Mouse (Mus musculus) lung, postnatal 36 days (tissue): ENCODE results near the gene Ankrd33.

Source experiments
- DNase-seq: peaks from one replicate; pipeline ENCODE4 v3.0.0; 2022; ENCODE audit warnings: mixed read lengths

Gene Ankrd33

DNA sequence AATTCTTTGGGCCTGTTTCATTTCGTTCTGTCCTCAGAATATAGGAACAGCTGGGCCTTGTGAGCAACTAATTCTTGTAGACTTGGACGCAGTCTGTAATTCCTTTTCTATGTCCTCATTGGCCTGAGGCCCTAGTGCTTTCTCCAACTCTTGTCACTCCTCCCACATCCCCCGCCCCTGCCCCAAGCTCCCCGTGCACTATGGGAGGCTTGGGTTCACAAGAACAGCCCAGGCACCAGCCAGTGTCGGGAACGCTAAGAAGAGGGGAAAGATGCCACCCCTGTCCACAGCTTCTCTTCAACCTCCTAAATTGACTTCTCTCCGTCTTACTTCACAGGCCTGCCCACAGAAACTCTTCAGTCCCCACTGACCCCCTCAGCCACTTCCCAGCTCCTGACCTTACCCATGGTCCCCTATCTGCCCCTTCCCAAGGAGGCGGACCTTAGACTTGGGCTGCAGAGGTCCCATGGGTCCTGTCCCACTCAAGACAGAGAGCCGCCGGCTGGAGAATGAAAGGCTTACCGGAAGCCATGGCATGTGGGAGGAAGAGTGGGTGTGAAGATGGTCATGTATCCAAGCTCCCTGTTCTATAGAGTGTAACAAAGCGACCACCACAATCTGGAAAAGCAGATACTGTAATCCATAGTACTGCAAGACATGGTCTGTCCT is 11.5 kb downstream of the Ankrd33 start:
- DNase-seq: peak; percentile 72

DNA sequence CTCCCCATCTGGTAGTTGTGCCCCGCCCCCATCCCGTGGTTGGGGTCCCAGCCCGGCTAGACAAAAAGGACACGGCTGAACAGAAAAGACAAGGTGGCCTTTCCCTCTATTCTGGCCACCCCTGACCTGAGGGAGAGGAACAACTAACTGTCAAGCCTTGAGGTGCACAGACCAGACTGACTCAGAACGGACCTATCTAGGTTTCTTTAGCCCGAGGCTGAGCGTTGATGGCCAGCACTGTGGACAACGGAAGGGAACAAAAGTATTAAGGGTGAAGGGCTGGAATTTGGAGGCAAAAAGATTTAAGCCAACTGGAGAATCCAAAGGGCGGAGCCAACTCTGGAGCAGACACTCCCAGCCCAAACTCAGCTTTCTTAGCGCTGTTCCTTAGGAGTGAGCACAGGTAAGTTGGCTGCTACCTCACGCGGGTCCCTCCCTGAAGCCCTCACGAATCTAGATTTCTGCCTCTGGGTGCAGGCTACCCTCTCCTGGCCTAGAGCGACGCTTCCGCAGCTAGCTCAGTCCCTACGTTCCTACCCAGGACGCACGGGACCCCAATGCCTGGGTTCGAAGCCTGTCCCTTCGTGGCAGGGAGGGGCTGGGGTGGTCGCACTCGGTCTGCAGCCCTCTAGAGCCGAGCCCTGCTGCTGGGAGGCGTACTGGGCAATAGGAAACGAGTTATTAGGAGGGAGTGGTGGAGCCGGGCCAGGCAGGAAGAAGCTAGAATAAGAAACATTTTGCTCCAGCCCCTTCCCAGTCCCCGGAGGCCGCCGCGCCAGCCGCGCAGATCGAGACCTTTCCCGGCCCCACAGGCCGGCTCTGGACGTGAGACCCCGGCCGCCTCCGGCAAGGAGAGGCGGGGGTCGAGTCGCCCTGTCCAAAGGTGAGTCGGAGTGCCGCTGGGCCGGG is 12.9 kb downstream of the Ankrd33 start, which contains the start of gene Acvrl1:
Acvrl1 (plus strand) TSS at position 342 of the 909 bp plus-strand sequence.
- peak; percentile 80 for DNase-seq

DNA sequence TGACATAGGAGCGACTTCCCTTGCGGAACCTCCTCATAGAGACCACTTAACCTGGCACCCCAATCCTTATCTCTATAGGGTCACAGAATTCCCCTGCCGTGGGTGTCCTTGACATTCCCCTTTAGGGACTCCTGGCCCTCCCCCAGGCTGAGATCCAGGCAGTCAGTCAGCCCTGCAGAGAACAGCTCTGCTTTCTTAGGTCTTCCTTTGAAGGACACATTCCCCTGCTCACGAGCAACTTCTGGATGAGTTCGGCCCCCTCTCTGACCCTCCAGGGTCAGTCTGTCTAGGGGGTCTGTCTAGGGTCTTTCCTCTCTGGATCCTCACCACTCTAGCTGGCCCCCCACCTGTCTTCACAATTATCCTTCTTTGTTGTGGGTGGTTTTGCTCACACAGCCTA is 13.9 kb downstream of the Ankrd33 start:
- DNase-seq: no peak

DNA sequence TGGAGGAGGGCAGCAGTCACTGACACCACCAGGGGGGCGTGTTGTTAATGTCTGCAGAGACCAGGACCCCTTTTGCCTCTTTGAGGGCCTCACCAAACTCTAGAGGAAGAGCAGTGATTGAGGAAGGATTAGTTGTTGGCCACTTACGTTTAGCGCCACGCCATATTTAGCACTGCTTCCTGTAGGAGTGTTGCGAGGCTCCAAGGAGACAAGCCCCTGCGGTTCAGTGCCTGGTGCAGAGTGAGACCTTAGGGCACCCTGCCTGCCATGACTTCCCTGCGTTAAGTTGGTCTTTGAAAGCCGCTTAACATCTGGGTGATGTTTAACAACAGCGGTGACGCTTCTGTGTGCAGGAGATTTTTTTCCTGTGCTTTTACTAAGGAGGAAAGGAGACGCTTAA is 15.9 kb downstream of the Ankrd33 start:
- no peak for DNase-seq

DNA sequence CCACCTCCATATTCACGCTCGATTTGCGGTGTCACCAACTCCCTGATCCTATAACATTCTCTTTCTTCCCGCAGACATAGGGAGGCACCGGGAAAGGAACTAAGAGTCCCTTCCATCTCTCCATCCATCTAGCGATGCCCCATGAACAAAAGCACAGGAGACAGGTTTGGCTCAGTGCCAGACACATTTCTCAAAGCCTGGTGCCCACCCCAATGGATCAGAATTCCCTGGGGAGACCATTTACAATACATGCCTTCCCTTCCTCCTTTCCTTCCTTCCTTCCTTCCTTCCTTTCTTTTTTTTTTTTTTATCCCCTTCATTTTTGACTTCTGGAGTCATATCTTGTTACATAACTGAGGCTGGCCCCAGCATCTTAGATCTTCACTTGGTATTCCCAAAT is 16.5 kb downstream of the Ankrd33 start:
- DNase-seq: no peak

DNA sequence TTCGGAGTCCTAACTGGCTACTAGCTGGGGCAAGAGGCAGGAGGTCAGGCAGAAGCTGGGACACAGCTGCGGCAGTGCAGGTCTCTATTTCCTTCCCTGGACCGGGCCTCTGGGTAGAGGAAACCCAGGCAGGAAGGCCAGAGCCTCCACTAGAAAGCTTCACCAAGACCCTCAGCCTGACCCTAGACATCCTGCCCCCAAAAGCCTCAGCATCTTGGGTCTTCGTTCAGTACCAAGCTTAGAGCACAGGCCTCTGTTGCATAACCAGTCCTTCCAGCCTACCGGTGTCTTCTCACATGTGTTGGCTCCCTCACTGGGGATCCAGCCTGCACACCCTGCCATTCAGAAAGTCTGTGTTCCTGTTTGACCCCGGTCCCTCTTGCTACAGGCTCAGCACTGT is 17.2 kb downstream of the Ankrd33 start:
- no peak for DNase-seq

DNA sequence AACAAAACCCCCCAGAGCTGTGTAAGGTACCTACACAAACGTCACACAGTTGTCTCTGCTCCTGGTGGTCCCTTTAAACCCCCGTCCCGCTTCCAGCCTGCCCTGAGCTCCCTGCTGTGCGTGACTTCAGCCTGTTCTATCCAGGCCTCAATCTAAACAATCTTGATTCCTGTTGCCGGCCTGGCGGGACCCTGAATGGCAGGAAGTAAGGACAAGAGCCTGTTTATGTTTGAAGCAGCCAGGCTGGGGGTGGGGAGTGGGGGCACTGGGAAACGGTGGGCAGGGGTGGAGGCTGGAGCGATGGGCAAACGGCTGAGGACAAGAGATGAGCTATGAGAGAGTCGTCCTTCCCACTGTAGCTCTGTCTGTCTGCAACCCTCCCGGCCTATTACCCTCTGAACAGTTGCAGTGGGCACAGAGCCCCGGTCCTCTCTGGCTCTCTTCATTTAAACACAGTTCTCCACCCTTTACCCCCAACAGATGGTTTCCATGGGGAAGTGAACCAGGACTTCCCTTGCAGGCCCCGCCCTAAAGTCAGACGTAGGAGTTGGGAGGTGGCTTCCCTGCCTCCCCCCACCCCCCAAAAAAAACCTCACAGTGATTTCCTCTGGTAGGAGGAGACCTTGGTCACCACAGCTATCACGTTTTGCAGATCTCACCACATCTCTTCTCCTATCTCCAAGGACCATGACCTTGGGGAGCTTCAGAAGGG is 18.6 kb downstream of the Ankrd33 start:
- DNase-seq: peak; percentile 90

DNA sequence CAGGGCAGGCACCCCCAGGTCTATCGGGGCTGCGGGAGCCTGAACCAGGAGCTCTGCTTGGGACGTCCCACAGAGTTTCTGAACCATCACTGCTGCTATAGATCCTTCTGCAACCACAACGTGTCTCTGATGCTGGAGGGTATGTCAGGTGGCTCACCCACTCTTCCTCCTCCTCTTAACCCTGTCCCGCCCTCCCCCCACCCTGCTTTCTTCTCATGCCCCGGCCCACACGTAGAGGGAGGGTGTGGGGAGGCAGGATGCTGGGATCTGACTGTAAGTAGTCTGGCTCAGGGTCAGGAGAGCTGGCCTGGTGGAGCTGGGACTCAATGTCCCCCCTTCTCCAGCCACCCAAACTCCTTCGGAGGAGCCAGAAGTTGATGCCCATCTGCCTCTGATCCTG is 19.9 kb downstream of the Ankrd33 start:
- no peak for DNase-seq

DNA sequence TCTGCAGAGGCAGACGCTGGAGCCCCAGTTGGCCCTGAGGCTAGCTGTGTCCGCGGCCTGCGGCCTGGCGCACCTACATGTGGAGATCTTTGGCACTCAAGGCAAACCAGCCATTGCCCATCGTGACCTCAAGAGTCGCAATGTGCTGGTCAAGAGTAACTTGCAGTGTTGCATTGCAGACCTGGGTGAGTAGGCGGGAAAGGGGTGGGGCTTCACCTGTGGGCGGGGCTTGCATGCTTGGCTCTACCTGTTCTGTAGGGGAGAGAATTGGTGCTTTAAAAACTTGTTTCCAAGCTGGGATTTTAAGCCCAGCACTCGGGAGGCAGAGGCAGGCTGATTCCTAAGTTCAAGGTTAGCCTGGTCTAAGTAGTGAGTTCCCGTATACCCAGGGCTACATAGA is 21.9 kb downstream of the Ankrd33 start:
- no peak for DNase-seq

DNA sequence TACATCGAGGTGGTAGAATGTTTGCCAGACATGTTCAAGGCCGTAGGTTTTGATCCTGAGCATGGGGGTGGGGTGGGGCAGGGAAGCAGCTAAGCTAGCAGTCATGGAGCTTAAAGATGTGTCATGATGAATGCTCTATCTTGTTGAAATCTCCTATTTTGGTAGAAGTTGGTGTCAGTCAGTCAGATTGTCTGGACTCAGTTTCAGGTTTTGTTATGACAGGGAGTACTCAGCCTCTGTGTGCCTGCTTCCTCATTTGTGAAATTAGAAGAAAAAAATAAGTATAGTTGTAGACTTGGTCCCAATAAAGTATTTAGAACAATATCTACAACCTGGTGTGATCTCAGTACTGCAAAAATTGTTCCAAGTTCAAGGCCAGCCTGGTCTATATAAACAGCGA is 23.1 kb downstream of the Ankrd33 start:
- no peak for DNase-seq

DNA sequence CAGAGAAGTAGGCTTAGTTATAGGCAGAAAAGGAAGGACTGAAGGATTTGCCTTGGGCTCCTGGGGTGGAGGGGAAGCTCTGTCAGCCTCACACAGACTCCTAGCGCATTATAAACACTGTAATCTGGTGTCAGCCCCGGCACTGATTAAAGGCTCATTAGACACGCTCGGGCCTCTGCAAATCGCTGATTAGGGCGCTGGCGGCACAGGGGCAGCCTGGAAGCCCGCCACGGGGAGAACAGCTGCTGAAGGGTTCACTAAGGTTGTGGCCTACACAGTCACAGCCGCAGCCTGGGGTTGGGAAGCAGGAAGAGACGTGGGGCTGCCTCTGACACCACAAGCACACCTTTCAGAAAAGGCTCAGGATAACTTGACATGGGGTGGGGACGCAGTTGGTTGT is 24.3 kb downstream of the Ankrd33 start:
- DNase-seq: no peak

DNA sequence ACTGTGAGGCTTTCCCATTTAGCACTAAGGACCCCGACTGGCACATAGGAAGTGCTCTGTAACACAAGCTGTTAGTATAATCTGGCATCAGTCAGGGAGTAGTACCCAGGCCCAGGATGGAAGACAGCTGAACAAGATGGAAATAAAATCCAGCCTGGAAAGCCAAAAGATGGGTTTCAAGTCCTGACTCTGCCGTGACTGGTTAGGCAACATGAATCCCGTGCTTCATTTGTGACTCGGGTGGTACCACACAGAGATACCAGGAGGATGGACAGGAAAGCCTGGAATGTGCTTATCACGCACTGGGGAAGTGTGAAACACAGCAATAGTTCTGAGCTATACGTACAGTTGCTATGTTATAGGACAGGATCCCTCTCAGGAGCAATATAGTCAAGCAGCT is 25.0 kb downstream of the Ankrd33 start:
- no peak for DNase-seq

DNA sequence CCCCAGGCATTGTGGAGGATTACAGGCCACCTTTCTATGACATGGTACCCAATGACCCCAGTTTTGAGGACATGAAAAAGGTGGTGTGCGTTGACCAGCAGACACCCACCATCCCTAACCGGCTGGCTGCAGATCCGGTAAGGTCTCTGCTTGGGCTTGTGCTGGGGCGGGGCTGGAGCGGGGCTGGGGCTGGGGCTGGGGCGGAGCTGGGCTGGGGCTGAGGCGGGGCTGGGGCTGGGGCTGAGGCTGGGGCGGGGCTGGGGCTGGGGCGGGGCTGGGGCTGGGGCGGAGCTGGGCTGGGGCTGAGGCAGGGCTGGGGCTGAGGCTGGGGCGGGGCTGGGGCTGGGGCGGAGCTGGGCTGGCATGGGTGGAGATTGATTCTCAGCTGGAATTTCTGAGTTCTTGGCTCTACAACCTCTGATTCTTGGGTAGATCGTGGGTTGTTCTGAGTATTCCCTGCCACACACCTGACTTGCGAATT is 25.5 kb downstream of the Ankrd33 start:
- DNase-seq: peak; percentile 71

DNA sequence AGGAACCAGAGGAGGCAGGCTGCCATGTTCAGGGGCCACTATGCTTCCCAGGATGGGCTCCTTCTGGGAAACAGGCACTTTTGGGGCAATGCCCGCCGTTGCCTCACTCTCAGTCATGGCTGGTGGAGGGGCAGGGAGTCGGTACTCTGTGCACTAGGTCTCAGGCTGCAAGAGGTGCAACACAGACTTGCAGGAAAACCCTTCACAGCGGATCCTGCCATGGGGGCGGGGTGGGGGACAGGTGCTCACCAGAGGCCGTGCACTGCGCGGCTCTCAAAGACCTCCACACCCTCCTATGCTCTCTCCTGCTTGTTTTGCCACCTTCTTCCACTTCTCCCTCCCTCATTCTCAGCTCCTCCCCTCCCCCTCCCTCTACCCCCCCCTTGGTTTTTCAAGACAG is 27.1 kb downstream of the Ankrd33 start:
- DNase-seq: no peak

DNA sequence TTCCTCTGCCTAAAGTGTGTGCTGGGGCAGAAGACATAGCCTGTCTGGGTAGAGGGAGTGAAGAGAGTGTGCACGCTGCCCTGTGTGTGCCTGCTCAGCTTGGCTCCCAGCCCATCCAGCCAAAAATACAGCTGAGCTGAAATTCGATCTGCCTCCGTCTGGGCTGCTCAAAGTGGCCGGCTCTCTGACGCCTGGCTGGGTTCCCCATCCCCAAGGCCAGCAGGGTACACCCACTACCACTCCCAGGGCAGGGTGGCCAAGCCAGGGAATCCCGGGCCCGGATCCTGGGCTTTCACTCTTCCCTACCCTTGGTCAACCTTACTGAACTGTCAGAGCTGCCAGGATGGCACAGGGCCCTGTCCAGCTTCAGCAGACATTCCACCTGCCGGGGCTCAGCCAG is 27.9 kb downstream of the Ankrd33 start:
- DNase-seq: no peak

DNA sequence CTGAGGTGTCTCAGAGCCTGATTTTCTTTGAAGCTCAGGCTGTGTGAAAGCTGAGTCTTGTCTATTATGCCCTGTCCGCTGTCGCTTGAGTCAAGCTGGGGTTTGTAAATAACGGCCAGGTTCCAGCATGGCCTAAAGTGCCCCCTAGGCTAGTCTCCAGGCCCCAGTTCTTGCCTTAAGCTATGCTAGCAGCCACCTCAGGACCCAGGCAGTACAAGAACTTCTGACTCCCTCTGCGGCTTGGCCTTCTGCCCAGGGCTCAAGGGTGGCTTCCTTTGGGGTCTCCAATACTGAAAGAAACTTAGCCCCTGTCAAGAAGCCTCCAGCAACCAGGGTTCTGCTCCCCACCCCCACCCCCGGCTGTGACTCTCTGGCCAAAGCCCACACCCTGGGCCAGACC is 28.6 kb downstream of the Ankrd33 start:
- no peak for DNase-seq

DNA sequence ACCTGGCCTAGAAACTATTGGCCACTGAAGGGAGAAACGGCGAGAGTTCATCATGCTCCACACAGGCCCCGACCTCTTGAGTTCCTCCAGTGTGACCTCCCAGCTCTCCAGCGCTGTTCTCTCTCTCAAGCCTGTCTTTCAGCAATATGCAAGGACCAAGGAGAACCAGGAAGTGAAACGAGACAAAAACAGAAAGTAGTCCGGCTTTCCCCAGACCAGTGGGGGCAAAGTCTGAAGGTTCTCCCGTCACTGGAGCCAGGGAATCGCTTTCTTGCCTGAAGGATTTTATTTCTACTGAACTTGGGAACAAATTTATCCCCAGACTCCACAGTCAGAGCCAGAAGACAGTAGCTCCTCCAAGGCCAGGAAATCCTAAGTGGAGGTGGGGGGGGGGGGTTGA is 29.2 kb downstream of the Ankrd33 start:
- DNase-seq: no peak

DNA sequence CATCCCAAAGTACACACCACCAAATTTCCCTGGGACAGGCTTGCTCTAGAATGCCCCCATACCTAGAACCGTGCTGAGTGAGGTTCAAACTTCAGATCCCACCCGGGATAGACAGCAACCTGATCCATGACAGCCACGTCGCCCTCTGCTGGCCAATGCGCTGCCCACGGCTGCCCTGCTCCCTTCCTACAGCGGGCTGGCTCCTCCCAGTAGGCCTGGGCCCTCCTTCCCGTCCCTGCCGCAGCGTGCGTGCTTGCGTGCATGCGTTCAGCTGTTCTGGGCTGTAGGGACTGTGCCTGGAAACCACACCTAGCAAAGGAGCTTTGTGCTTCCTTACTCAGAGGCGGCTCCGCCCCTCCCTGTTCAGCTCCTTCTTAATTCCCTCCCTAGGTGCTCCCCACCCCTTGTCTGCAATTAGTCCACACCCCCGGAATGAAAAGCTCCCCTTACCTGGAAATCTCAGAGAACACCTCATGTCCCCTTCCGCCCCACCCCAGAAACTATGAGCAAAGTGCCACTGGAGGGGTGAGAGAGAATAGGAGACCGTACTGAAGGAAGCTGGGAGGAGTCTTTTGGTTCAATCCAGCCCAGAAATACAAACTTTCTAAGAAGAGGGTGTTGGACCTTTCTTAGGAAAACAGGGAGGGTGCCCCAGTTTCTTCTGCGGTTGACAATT is 30.0 kb downstream of the Ankrd33 start:
- DNase-seq: peak; percentile 99

DNA sequence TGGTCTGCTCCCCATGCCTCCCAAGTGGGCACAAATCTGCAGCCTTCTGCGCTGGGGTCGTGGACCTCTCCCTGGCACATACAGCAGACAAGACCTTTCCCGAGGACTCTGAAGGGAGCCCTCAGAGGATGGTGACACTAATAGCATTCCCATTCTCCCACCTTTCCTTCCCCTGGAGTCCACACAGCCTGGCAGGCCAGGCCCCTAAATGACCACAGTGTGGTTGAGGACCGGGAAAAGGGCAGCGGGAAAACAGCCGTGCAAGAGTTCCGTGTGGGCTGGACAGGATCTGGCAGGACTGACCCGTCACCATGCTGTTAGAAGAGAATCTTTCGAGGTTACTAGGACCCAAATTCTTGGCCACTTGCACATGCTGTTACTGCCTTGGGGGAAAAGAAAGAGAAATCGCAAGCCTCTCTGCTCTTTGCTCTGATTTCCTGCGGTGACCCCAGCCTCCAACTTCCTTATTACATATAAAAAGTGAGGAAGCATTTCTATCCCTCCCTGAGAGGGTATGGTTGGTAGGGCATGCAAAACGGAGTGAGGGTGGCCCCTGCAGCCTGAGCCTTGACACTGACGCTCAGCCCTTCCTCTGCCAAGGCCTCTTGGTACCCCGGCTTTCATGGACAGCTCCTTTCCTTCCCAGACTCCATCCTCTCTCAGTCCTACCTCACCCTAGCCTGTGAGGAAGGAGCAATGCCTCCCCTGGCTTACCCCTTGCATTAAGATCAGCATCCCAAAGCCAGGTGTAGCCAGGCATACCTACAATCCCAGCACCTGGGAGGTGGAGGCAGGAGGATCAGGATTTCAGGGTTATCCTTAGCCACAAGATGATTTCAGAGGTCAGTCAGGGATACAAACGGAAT is 30.8 kb downstream of the Ankrd33 start:
- peak; percentile 58 for DNase-seq

DNA sequence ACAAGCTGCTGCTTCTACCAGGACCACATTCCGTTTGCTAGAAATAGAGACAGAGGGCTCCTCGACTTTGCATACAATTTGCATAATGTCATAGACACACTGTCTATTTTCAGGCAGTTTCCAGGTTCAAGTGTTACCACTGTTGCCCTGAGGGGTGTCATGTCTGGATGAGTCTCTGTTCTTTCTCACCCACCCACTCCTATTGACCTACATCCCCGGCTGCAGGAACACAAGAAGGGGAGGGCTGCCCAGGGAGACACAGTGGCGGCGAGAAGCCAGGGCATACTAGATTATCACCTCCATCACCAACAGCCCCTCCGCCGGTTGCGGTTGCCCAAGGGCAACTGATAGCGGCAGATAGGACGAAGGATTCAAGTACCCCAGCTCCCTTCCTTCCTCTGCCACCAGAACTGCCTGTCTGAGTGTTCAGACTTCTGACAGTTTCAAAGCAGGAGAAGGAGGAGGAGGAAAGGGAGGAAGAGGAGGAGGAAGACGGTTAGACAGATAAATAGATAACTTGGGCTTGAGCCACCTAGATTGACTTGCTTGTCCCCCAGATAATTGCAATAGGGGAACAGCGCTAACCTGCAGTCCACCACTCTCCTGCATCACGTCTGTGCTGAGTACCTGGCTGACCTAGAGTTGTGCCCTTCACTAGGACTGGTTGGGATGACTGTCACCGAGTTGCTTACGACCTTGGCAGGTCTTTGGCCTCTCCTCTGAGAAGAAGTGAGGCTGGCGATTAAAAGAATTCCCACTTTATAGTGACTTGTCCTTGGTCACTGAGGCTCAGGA is 31.8 kb downstream of the Ankrd33 start:
- no peak for DNase-seq

DNA sequence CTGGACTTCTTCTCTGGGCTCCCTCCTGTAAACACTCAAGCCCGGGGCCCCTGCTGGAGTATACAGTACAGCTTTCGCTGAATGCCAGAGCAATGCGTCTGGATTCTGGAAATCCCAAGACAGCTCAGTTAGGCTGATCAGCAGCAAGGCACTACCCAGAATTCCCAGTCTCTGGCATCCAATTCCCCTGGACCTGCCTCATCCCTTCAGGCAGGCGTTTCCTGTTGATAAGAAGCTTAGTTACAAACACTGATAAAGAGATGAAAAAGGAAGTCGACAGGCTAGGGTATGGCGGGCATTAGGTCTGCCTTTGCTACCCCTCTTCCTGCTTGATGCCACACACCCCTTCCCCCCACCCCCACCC is 32.3 kb downstream of the Ankrd33 start:
- peak; percentile 84 for DNase-seq
